Mouse (Mus musculus) kidney, adult 2 months (tissue): ENCODE data around the gene Olfr362. TPM values are rescaled to one million over a fixed set of nuclear protein-coding genes. Genes with fewer than 3 reads are reported as not detected.
"Not testable (repeated sequence)": the region's sequence is repeated elsewhere in the genome, so short reads cannot be mapped to it uniquely, and the experiment has no call there.

ENCODE experiments used
- DNase-seq: peaks from one replicate; pipeline ENCODE4 v3.0.0; 2021
- H3K27ac ChIP-seq: fragments of 200-500 bp; 2 replicates; pipeline ENCODE4 v1.5.1; 2012; ENCODE audit warnings: low read depth, low read length, control low read depth, inconsistent platforms; ENCODE audit not compliant: insufficient read depth
- H3K27me3 ChIP-seq: fragments of 200-500 bp; replicated peaks from 2 replicates; pipeline ENCODE4 v1.6.1; 2012; ENCODE audit warnings: mild to moderate bottlenecking, moderate library complexity, low read length, inconsistent platforms; ENCODE audit not compliant: control insufficient read depth, insufficient read depth
- H3K36me3 ChIP-seq: fragments of 200-500 bp; 2 replicates; pipeline ENCODE4 v1.6.1; 2012; ENCODE audit warnings: mild to moderate bottlenecking, moderate library complexity, low read length, inconsistent platforms; ENCODE audit not compliant: control insufficient read depth, insufficient read depth
- H3K4me1 ChIP-seq: fragments of 200-500 bp; 2 replicates; pipeline ENCODE4 v1.6.1; 2011; ENCODE audit warnings: low read length; ENCODE audit not compliant: control insufficient read depth, insufficient read depth
- H3K4me3 ChIP-seq: fragments of 200-500 bp; 2 replicates; pipeline ENCODE4 v1.5.1; 2011; ENCODE audit warnings: mild to moderate bottlenecking, low read depth, low read length, control low read depth; ENCODE audit not compliant: insufficient read depth
- CTCF ChIP-seq: fragments of 200-500 bp; conservative IDR thresholded peaks from 2 replicates; pipeline ENCODE4 v1.5.1; 2011; ENCODE audit warnings: low read depth, mild to moderate bottlenecking, control low read depth, low read length, moderate library complexity, mixed read lengths; ENCODE audit not compliant: insufficient read depth, insufficient read length
- POLR2A ChIP-seq: fragments of 200-500 bp; IDR thresholded peaks from one replicate; pipeline ENCODE4 v1.6.1; 2011; ENCODE audit warnings: low read depth, low read length, control low read depth
- WGBS: fragments of 180-500 bp; shearing (Covaris S2); methylation state at CpG from one replicate; pipeline ENCODE4 v1.1.7; 2018; 5-methylcytosine and 5-hydroxymethylcytosine counted together
- polyA plus RNA-seq: library from polyadenylated mRNA; depleted of rRNA; stranded (reverse); fragments of >200 nt; gene quantifications from 2 replicates; pipeline ENCODE4 v1.2.3, GENCODE M21; 2012; rRNA removed

The Olfr362 gene
- not detected in 2 replicates for polyA plus RNA-seq

DNA sequence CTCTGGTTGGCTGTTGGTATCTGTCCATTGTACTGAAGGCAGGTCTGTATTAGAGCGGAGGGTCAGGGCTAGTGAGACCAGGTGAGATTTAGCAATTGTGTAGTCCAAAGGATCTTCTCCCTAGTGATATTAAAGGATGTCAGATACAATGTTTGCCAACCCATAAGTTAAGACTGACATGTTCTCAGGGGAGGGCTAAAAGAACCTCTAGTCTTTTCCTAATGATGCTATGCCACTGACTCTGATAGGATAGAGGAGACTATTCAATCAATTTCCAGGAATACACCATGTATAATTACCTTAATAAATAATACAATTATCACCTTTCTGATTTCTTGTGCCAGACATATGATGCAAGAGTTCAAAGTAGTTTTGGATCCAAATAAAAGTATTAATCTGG, at the start of gene Olfr362:
TSS of gene Olfr362 (minus strand) at position 101 of the 400 bp plus-strand sequence.
- no peak within 1 kb of the TSS for H3K4me3 ChIP-seq
- no peak for DNase-seq
- H3K27ac ChIP-seq = no peak within 1 kb of the TSS
- TF ChIP-seq CTCF = no peak
- no peak for TF ChIP-seq POLR2A
- H3K4me1 ChIP-seq = no peaks in the 10 kb centered on the region
- H3K27me3 ChIP-seq = no peaks in the 10 kb centered on the region
- H3K36me3 ChIP-seq = no peaks in the 10 kb centered on the region
- 83% methylated on average over 1 of the region's 1 CpGs for WGBS

GRCm38 (mm10) chr2:37139022-37139421, 21.3 kb upstream of the Olfr362 start, which contains the start of gene Olfr364-ps1:
Olfr364-ps1 (plus strand) TSS chr2:37139322.
- no peak for DNase-seq
- Histone ChIP-seq H3K27ac (no peak within 1 kb of the TSS), H3K4me1 (no peaks in the 10 kb centered on the region), H3K27me3 (no peaks in the 10 kb centered on the region; the same call in 1 of the 2 replicates), H3K4me3 (no peak within 1 kb of the TSS), H3K36me3 (no peaks in the 10 kb centered on the region)
- TF ChIP-seq POLR2A = no peak
- 82% methylated on average over 3 of the region's 3 CpGs for WGBS

DNA sequence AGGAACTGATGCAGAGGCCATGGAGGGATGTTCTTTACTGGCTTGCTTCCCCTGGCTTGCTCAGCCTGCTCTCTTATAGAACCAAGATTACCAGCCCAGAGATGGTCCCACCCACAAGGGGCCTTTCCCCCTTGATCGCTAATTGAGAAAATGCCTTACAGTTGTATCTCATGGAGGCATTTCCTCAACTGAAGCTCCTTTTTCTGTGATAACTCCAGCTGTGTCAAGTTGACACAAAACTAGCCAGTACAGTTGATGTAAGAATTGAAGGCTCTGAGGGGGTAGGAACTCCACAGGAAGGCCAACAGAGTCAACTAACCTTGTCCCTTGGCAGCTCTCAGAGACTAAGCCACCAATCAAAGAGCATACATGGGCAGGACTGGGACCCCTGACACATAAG, 28.5 kb downstream of the Olfr362 start, which contains the start of gene Olfr361:
TSS of gene Olfr361 (minus strand) at position 101 of the 400 bp plus-strand sequence.
- 70% methylated on average over 1 of the region's 1 CpGs for WGBS
- not testable (repeated sequence) for H3K27ac ChIP-seq, H3K36me3 ChIP-seq, H3K27me3 ChIP-seq, H3K4me3 ChIP-seq, H3K4me1 ChIP-seq, DNase-seq

- no peak within 1 kb of the TSS for H3K4me3 ChIP-seq
- no peak for DNase-seq
- TF ChIP-seq POLR2A (no peak), CTCF (no peak)
These were observed 52.3 kb downstream of the Olfr362 start, which contains the start of gene Olfr360 for GRCm38 (mm10) chr2:37065446-37065845. Olfr360 (plus strand) TSS chr2:37065746.

More at GRCm38 (mm10) chr2:37065446-37065845, 52.3 kb downstream of the Olfr362 start, which contains the start of gene Olfr360:
- Histone ChIP-seq H3K27ac (no peak within 1 kb of the TSS), H3K4me1 (no peaks in the 10 kb centered on the region), H3K36me3 (no peaks in the 10 kb centered on the region), H3K27me3 (no peaks in the 10 kb centered on the region)

Other genes starting within 250 kb of the Olfr362 start
- gene Olfr352, start 249.4 kb downstream of the Olfr362 start, polyA plus RNA-seq = not detected in 2 replicates
- gene Olfr353, start 225.0 kb downstream of the Olfr362 start, polyA plus RNA-seq = not detected in 2 replicates
- gene Olfr354, start 212.2 kb downstream of the Olfr362 start, polyA plus RNA-seq = not detected in 2 replicates
- not detected in 2 replicates for gene Olfr355, start 189.0 kb downstream of the Olfr362 start, polyA plus RNA-seq
- not detected in 2 replicates for gene Olfr356, start 180.8 kb downstream of the Olfr362 start, polyA plus RNA-seq
- gene Olfr357, start 124.1 kb downstream of the Olfr362 start, polyA plus RNA-seq = not detected in 2 replicates
- gene Olfr358, start 108.6 kb downstream of the Olfr362 start, polyA plus RNA-seq = not detected in 2 replicates
- gene Olfr360, start 52.2 kb downstream of the Olfr362 start, polyA plus RNA-seq = not detected in 2 replicates
- not detected in 2 replicates for gene Olfr361, start 28.6 kb downstream of the Olfr362 start, polyA plus RNA-seq
- gene Olfr364-ps1, start 21.4 kb upstream of the Olfr362 start, polyA plus RNA-seq = not detected in 2 replicates
- not detected in 2 replicates for gene Olfr365, start 70.3 kb upstream of the Olfr362 start, polyA plus RNA-seq
- not detected in 2 replicates for gene Olfr366, start 93.7 kb upstream of the Olfr362 start, polyA plus RNA-seq
- not detected in 2 replicates for gene Olfr368, start 208.6 kb upstream of the Olfr362 start, polyA plus RNA-seq
- 9.2 and 12.3 TPM in 2 replicates for gene Pdcl, start 241.4 kb upstream of the Olfr362 start, polyA plus RNA-seq